Mouse (Mus musculus) liver, adult 2 months (tissue): ENCODE results near the gene Phf6. TPM values are rescaled to one million over a fixed set of nuclear protein-coding genes. Genes with fewer than 3 reads are reported as not detected.
A peak's percentile ranks its signal among the peaks of the same experiment; 100 is the strongest.

Source experiments
- DNase-seq: peaks from one replicate; pipeline ENCODE4 v3.0.0-alpha.2; 2011; ENCODE audit warnings: low read depth, low spot score; ENCODE audit errors: extremely low read depth
- H3K27ac ChIP-seq: fragments of 200-500 bp; replicated peaks from 2 replicates; pipeline ENCODE4 v1.5.1; 2012; ENCODE audit warnings: low read depth, mild to moderate bottlenecking, control low read depth, inconsistent platforms, low read length; ENCODE audit not compliant: insufficient read depth
- H3K27me3 ChIP-seq: fragments of 200-500 bp; 2 replicates; pipeline ENCODE4 v1.6.1; 2012; ENCODE audit warnings: mild to moderate bottlenecking, moderate library complexity, low read length, inconsistent platforms; ENCODE audit not compliant: control insufficient read depth, insufficient read depth
- H3K36me3 ChIP-seq: fragments of 200-500 bp; 2 replicates; pipeline ENCODE4 v1.6.1; 2012; ENCODE audit warnings: low read length, inconsistent platforms; ENCODE audit not compliant: control insufficient read depth, insufficient read depth
- H3K4me1 ChIP-seq: fragments of 200-500 bp; 2 replicates; pipeline ENCODE4 v1.6.1; 2011; ENCODE audit warnings: low read length; ENCODE audit not compliant: control insufficient read depth, insufficient read depth
- H3K4me3 ChIP-seq: fragments of 200-500 bp; 2 replicates; pipeline ENCODE4 v1.5.1; 2011; ENCODE audit warnings: low read depth, mild to moderate bottlenecking, control low read depth, low read length, moderate library complexity; ENCODE audit not compliant: insufficient read depth
- H3K79me2 ChIP-seq: fragments of 200-500 bp; 2 replicates; pipeline ENCODE4 v1.6.1; 2012; ENCODE audit warnings: inconsistent platforms, mild to moderate bottlenecking, low read length, moderate library complexity; ENCODE audit not compliant: control insufficient read depth, insufficient read depth
- H3K9ac ChIP-seq: fragments of 200-500 bp; 2 replicates; pipeline ENCODE4 v1.6.1; 2012; ENCODE audit warnings: low read depth, mild to moderate bottlenecking, control low read depth, inconsistent platforms, low read length
- CTCF ChIP-seq: fragments of 200-500 bp; IDR thresholded peaks from 2 replicates; pipeline ENCODE4 v1.5.1; 2011; ENCODE audit warnings: low read depth, low read length, control low read depth
- POLR2A ChIP-seq: fragments of 200-500 bp; IDR thresholded peaks from 2 replicates; pipeline ENCODE4 v1.6.1; 2011; ENCODE audit warnings: low read length, control low read depth; ENCODE audit not compliant: insufficient read depth; ENCODE audit errors: extremely low read depth
- WGBS: fragments of 180-500 bp; shearing (Covaris S2); methylation state at CpG from one replicate; pipeline ENCODE4 v1.1.7; 2018; 5-methylcytosine and 5-hydroxymethylcytosine counted together
- polyA plus RNA-seq: library from polyadenylated mRNA; depleted of rRNA; stranded (reverse); fragments of >200 nt; gene quantifications from 2 replicates; pipeline ENCODE4 v1.2.3, GENCODE M21; 2012
- total RNA-seq: library from RNA; depleted of rRNA; stranded (reverse); fragments of >200 nt; gene quantifications from 2 replicates; pipeline ENCODE4 v1.2.3, GENCODE M21; 2014

Gene Phf6
- total and polyA plus RNA-seq, 2 experiments, result 0.80 to 5.7 TPM

DNA sequence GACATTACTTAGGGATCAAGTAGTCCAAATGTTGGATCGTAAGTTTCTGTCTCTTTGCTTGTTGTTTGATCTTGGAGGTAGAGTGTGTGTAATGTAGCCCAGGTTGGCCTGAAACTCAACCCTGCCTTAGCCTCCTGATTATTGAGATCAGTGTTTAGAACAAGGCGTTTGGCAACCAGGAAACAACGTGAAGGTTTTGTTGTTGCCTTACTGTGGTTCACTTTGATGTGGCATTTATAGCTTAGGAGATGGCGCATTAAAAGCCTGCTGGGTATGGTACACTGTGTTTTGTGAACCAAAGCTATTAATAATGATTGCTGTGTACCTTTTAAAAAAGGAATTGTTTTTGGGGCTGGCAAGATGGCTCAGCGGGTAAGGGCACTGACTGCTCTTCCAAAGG, 18.1 kb downstream of the Phf6 start:
- no peak for DNase-seq
- WGBS, result 88% methylated on average over 5 of the region's 5 CpGs
- H3K9ac ChIP-seq, result no peak overlapping the region
- no peaks in the 10 kb centered on the region for H3K4me1 ChIP-seq
- TF ChIP-seq POLR2A (no peak), CTCF (no peak)
- no peaks in the 10 kb centered on the region for H3K79me2 ChIP-seq
- H3K27ac ChIP-seq, result no peak overlapping the region
- no peaks in the 10 kb centered on the region for H3K27me3 ChIP-seq
- H3K36me3 ChIP-seq, result no peaks in the 10 kb centered on the region
- H3K4me3 ChIP-seq, result no peak overlapping the region

DNA sequence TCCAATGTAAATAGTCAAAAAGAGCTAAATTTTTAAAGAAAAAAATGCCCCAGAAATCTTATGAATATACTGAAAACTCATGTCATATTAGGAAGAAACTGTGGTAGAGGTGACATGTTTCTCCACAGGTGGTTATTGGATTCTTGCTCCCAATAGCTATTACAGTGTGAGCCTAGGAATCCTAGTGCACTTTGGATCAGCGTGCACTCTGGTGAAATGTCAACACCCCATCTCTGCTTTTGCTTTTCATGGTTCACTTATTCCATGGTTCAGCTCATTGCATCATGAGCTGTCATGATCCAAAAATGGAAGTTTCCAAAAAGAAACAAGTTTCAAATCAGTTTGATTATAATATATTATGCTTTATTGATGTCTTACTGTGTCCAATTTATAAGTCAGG, 20.1 kb downstream of the Phf6 start:
- Histone ChIP-seq H3K4me3 (no peak overlapping the region), H3K9ac (no peak overlapping the region), H3K4me1 (no peaks in the 10 kb centered on the region), H3K79me2 (no peaks in the 10 kb centered on the region), H3K36me3 (no peaks in the 10 kb centered on the region), H3K27ac (no peak overlapping the region), H3K27me3 (no peaks in the 10 kb centered on the region)
- WGBS, result 35% methylated on average over 1 of the region's 1 CpGs
- DNase-seq, result peak; percentile 82
- TF ChIP-seq CTCF (no peak), POLR2A (no peak)

DNA sequence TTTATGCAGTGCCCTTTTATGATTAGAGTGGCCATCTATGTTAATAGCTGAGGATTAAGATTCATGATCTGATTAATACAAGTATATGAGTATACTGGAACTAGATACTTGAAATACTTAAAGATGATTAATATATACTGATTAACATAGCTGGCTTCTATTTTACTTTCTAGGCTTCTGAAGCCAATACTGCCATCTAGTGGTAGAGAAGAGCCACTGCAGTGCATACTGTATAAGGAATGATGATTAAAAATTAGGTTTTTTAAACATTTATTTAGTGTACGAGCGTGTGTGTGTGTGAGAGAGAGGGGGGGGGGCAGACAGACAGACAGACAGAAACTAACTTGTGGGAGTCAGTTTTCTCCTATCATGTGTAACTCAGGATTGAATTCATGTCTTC, 22.4 kb downstream of the Phf6 start:
- DNase-seq, result no peak
- no peaks in the 10 kb centered on the region for H3K36me3 ChIP-seq
- no peak for TF ChIP-seq CTCF
- H3K9ac ChIP-seq, result no peak overlapping the region
- H3K4me1 ChIP-seq, result no peaks in the 10 kb centered on the region
- 20% methylated on average over 2 of the region's 2 CpGs for WGBS
- H3K27me3 ChIP-seq, result no peaks in the 10 kb centered on the region
- H3K4me3 ChIP-seq, result no peak overlapping the region
- no peaks in the 10 kb centered on the region for H3K79me2 ChIP-seq
- H3K27ac ChIP-seq, result no peak overlapping the region

DNA sequence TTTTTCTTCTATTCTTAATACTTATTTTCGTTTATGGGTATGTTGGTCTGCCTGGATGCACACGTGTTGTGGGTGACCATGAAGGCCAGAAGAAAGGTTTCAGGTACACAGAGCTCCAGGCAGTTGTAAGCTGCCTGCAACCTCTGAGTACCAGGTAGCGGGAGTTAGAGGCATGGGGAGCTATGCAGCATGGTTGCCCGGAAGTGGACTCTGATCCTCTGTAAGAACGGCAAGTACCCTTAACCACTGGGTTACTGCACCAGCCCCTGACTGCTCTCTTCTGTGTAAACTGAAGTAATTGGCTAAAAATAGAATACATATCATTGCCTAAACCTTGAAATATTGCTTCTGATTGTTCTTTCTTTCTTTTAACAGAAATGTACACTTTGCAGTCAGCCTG, 33.4 kb downstream of the Phf6 start:
- no peak for DNase-seq
- no peaks in the 10 kb centered on the region for H3K79me2 ChIP-seq
- no peak overlapping the region for H3K27ac ChIP-seq
- no peaks in the 10 kb centered on the region for H3K4me1 ChIP-seq
- H3K36me3 ChIP-seq, result peaks cover 5% of the 10 kb centered on the region; the same call in 1 of the 2 replicates
- TF ChIP-seq POLR2A, result no peak
- TF ChIP-seq CTCF, result no peak
- no peak overlapping the region for H3K9ac ChIP-seq
- no peak overlapping the region for H3K4me3 ChIP-seq
- 75% methylated on average over 5 of the region's 5 CpGs for WGBS
- no peaks in the 10 kb centered on the region for H3K27me3 ChIP-seq

DNA sequence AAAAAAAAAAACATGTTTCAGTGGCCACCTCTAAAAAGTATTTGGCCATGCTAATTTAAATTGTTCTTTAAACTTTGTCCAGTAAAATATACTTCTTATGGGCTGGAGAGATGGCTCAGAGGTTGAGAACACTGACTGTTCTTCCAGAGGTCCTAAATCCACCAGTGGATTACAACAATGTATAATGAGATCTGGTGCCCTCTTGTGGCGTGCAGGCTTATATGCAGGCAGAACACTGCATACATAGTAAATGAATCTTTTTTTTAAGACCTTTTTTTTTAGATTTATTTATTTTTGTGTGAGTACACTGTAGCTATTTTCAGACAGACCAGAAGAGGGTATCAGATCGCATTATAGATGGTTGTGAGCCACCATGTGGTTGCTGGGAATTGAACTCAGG, 37.6 kb downstream of the Phf6 start:
- Histone ChIP-seq H3K27me3 (no peaks in the 10 kb centered on the region), H3K4me3 (no peak overlapping the region), H3K27ac (no peak overlapping the region), H3K4me1 (no peaks in the 10 kb centered on the region), H3K36me3 (no peaks in the 10 kb centered on the region; the same call in none of the 2 replicates), H3K79me2 (no peaks in the 10 kb centered on the region), H3K9ac (no peak overlapping the region)
- TF ChIP-seq CTCF (0 out of 2 replicates have a peak, but pooled peaks have one; percentile 13), POLR2A (no peak)
- WGBS, result 84% methylated on average over 2 of the region's 2 CpGs
- no peak for DNase-seq

DNA sequence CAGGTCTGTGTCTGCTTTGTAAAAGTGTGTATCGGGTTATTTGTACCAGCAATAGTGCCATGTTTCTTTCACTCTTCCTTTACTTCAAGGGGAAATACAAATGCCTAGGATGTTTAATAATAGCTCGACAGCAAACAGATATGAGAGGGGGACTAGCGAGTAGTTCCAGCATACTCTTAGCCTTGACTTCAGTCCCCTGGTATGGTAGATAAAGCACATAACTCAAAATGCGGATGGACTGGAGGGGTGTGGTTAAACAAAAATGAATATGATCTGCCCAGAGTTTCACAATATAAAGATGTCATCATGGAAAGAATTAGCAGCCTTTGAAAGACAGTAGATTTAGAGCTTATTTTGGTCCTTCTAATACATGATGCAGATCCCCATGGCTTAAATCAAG, 44.9 kb downstream of the Phf6 start:
- WGBS, result 86% methylated on average over 4 of the region's 4 CpGs
- no peak overlapping the region for H3K4me3 ChIP-seq
- no peaks in the 10 kb centered on the region for H3K79me2 ChIP-seq
- no peak overlapping the region for H3K27ac ChIP-seq
- no peaks in the 10 kb centered on the region for H3K4me1 ChIP-seq
- TF ChIP-seq POLR2A, result no peak
- no peak for DNase-seq
- no peaks in the 10 kb centered on the region; the same call in none of the 2 replicates for H3K36me3 ChIP-seq
- no peaks in the 10 kb centered on the region for H3K27me3 ChIP-seq
- no peak overlapping the region for H3K9ac ChIP-seq
